Comparison of ENCODE assay signal across 8 mouse cellular contexts in genomic region chr14:18186883-18187417, GRCm38 (mm10). TPM values are rescaled to one million over a fixed set of nuclear protein-coding genes. Genes with fewer than 3 reads are reported as not detected.
DNase-seq lines count a peak whose midpoint lies in the region; ATAC-seq and TF ChIP-seq lines count a peak whose summit lies in the region.

No protein-coding gene starts in this region.

- DNase-seq in forebrain, postnatal 0 days, result peak; percentile 79
- DNase-seq in urinary bladder, postnatal 14 days (ENCODE audit: low spot score), result peak; percentile 45
- DNase-seq in urinary bladder, adult 2 months (ENCODE audit: low spot score), result no peak
- peak; percentile 18 to 46 for DNase-seq in cerebellum, postnatal 36 days
- DNase-seq in kidney, postnatal 14 days, result peak; percentile 70
- peak; percentile 50 for DNase-seq in lung, postnatal 0 days (ENCODE audit: low spot score)
- peak; percentile 33 to 46 for DNase-seq in thymus, postnatal 36 days

- peak; percentile 80 for TF ChIP-seq CTCF in forebrain, postnatal 0 days (IDR thresholded peaks at IDR 0.05; ENCODE audit: low read depth)
- peak; percentile 75 for TF ChIP-seq CTCF in lung, postnatal 0 days (IDR thresholded peaks at IDR 0.05)

- H3K27me3 ChIP-seq in forebrain, postnatal 0 days (ENCODE audit: insufficient read depth, low read length), result no peaks in the 10 kb centered on the region
- H3K27me3 ChIP-seq in forebrain, embryonic 15.5 days, result no peaks in the 10 kb centered on the region
- H3K27me3 ChIP-seq in lung, postnatal 0 days (replicated peaks; ENCODE audit: insufficient read depth, low read length), result no peaks in the 10 kb centered on the region

- no peaks in the 10 kb centered on the region for H3K36me3 ChIP-seq in forebrain, postnatal 0 days (ENCODE audit: insufficient read depth)
- H3K36me3 ChIP-seq in forebrain, embryonic 15.5 days, result no peaks in the 10 kb centered on the region
- no peaks in the 10 kb centered on the region for H3K36me3 ChIP-seq in lung, postnatal 0 days (ENCODE audit: insufficient read depth, low read length)

- no peak for ATAC-seq in forebrain, postnatal 0 days
- ATAC-seq in forebrain, embryonic 15.5 days (replicated peaks), result no peak
- ATAC-seq in lung, postnatal 0 days, result no peak

- H3K4me1 ChIP-seq in forebrain, postnatal 0 days (ENCODE audit: insufficient read depth), result no peaks in the 10 kb centered on the region
- no peaks in the 10 kb centered on the region for H3K4me1 ChIP-seq in forebrain, embryonic 15.5 days
- H3K4me1 ChIP-seq in lung, postnatal 0 days (ENCODE audit: insufficient read depth, low read depth, low read length), result no peaks in the 10 kb centered on the region

- no peak overlapping the region for H3K4me3 ChIP-seq in forebrain, postnatal 0 days (ENCODE audit: low read depth, low read length)
- H3K4me3 ChIP-seq in forebrain, embryonic 15.5 days, result no peak overlapping the region
- H3K4me3 ChIP-seq in lung, postnatal 0 days (ENCODE audit: low read depth, low read length), result no peak overlapping the region

- H3K9ac ChIP-seq in forebrain, postnatal 0 days, result no peak overlapping the region
- H3K9ac ChIP-seq in forebrain, embryonic 15.5 days (replicated peaks), result no peak overlapping the region
- H3K9ac ChIP-seq in lung, postnatal 0 days (replicated peaks; ENCODE audit: low read depth), result no peak overlapping the region

- H3K4me2 ChIP-seq in forebrain, postnatal 0 days (ENCODE audit: low read depth), result no peak overlapping the region
- no peak overlapping the region for H3K4me2 ChIP-seq in forebrain, embryonic 15.5 days (replicated peaks)
- no peak overlapping the region for H3K4me2 ChIP-seq in lung, postnatal 0 days (replicated peaks; ENCODE audit: low read depth, low read length)

- WGBS in forebrain, postnatal 0 days, result 41% methylated on average over 9 of the region's 9 CpGs
- WGBS in forebrain, embryonic 15.5 days, result 50% methylated on average over 9 of the region's 9 CpGs
- 32% methylated on average over 9 of the region's 9 CpGs for WGBS in lung, postnatal 0 days

- TF ChIP-seq EP300 in lung, postnatal 0 days (IDR thresholded peaks at IDR 0.05), result no peak

- no peaks in the 10 kb centered on the region for H3K9me3 ChIP-seq in forebrain, postnatal 0 days (ENCODE audit: low read length)
- H3K9me3 ChIP-seq in forebrain, embryonic 15.5 days, result no peaks in the 10 kb centered on the region
- H3K9me3 ChIP-seq in lung, postnatal 0 days (ENCODE audit: low read length), result no peaks in the 10 kb centered on the region

- H3K27ac ChIP-seq in forebrain, postnatal 0 days (ENCODE audit: low read depth, low read length), result no peak overlapping the region
- H3K27ac ChIP-seq in forebrain, embryonic 15.5 days (replicated peaks), result no peak overlapping the region
- H3K27ac ChIP-seq in lung, postnatal 0 days (ENCODE audit: low read length), result no peak overlapping the region

RNA-seq across cellular contexts. Expression of gene Nr1d2, which starts 52.0 kb away (rescaled TPM):
- 21.1 and 24.4 TPM in 2 replicates for total RNA-seq in forebrain, postnatal 0 days (2014; rRNA removed)
- 5.6 and 7.1 TPM in 2 replicates for polyA plus RNA-seq in forebrain, postnatal 0 days (2015; fragmentation: Nextera tagmentation; extraction: Ambion mirVana)
- 7.3 and 8.2 TPM in 2 replicates for polyA plus RNA-seq in forebrain, embryonic 15.5 days (2015; fragmentation: Nextera tagmentation; extraction: Ambion mirVana)
- polyA plus RNA-seq in urinary bladder, adult 2 months (2012; rRNA removed), result 58.3 and 77.6 TPM in 2 replicates
- 12.5 and 15.1 TPM in 2 replicates for polyA plus RNA-seq in lung, postnatal 0 days (2015; fragmentation: Nextera tagmentation; extraction: Ambion mirVana)
